Mouse (Mus musculus): ENCODE measurements at regions not wholly inside any gene's neighbourhood (a gene's known extent, or its start where the extent isn't known, plus 50 kb on each side); places are given as distances from the start of the nearest gene placed in this dataset.

GRCm38 (mm10) chr9:94023761-94024160, 514.1 kb downstream of the 1190002N15Rik start:
- POLR2A ChIA-PET, result no interaction called here
- CTCF ChIA-PET, result no interaction called here

- ChIA-PET POLR2A (no interaction called here), CTCF (no interaction called here)
Measured at GRCm38 (mm10) chr9:94021293-94021903, 516.5 kb downstream of the 1190002N15Rik start.

- ChIA-PET POLR2A (no interaction called here), CTCF (no interaction called here)
Measured at GRCm38 (mm10) chr9:94016747-94017487, 521.0 kb downstream of the 1190002N15Rik start.

GRCm38 (mm10) chr9:93992216-93992615, 545.7 kb downstream of the 1190002N15Rik start:
- CTCF ChIA-PET, result no interaction called here
- POLR2A ChIA-PET, result no interaction called here

GRCm38 (mm10) chr9:93991141-93991540, 546.7 kb downstream of the 1190002N15Rik start:
- CTCF ChIA-PET, result no interaction called here
- POLR2A ChIA-PET, result no interaction called here

- POLR2A ChIA-PET, result no interaction called here
- CTCF ChIA-PET, result no interaction called here
Measured at GRCm38 (mm10) chr9:93981136-93981535, 556.7 kb downstream of the 1190002N15Rik start.

- ChIA-PET CTCF (no interaction called here), POLR2A (interaction anchor here in 1 of 4 experiments (0.6 kb wide), 1 partner anchor 421 kb away, joined by 4 read pairs; no protein-coding TSS in a partner anchor)
Measured at GRCm38 (mm10) chr9:93969691-93970284, 568.1 kb downstream of the 1190002N15Rik start.

GRCm38 (mm10) chr9:93969118-93969517, 568.8 kb downstream of the 1190002N15Rik start:
- POLR2A ChIA-PET, result no interaction called here
- CTCF ChIA-PET, result no interaction called here

GRCm38 (mm10) chr9:93955235-93956040, 582.4 kb downstream of the 1190002N15Rik start:
- POLR2A ChIA-PET, result interaction anchor here in 1 of 4 experiments (0.6 kb wide), 1 partner anchor 11 kb away, joined by 6 read pairs; no protein-coding TSS in a partner anchor
- CTCF ChIA-PET, result no interaction called here

GRCm38 (mm10) chr9:93948671-93949070, 589.2 kb downstream of the 1190002N15Rik start:
- POLR2A ChIA-PET, result interaction anchor here in 1 of 4 experiments (0.6 kb wide), 1 partner anchor 438 kb away, joined by 3 read pairs; no protein-coding TSS in a partner anchor
- CTCF ChIA-PET, result no interaction called here

GRCm38 (mm10) chr9:93947053-93947452, 590.8 kb downstream of the 1190002N15Rik start:
- ChIA-PET CTCF (no interaction called here), POLR2A (no interaction called here)

GRCm38 (mm10) chr9:93940193-93940592, 597.7 kb downstream of the 1190002N15Rik start:
- POLR2A ChIA-PET, result no interaction called here
- CTCF ChIA-PET, result no interaction called here

- CTCF ChIA-PET, result no interaction called here
- POLR2A ChIA-PET, result no interaction called here
Measured at GRCm38 (mm10) chr9:93930684-93931083, 607.2 kb downstream of the 1190002N15Rik start.

- ChIA-PET CTCF (no interaction called here), POLR2A (no interaction called here)
Measured at GRCm38 (mm10) chr9:93889256-93889655, 648.6 kb downstream of the 1190002N15Rik start.

GRCm38 (mm10) chr9:93880112-93880511, 657.8 kb downstream of the 1190002N15Rik start:
- ChIA-PET POLR2A (no interaction called here), CTCF (interaction anchor here in 1 of 4 experiments (0.6 kb wide), 1 partner anchor 26 kb away, joined by 3 read pairs; no protein-coding TSS in a partner anchor)

GRCm38 (mm10) chr9:93879572-93879971, 658.3 kb downstream of the 1190002N15Rik start:
- ChIA-PET CTCF (no interaction called here), POLR2A (no interaction called here)

- ChIA-PET CTCF (no interaction called here), POLR2A (no interaction called here)
Measured at GRCm38 (mm10) chr9:93870778-93871177, 667.1 kb downstream of the 1190002N15Rik start.

GRCm38 (mm10) chr9:93857937-93858336, 679.9 kb downstream of the 1190002N15Rik start:
- ChIA-PET CTCF (no interaction called here), POLR2A (no interaction called here)

GRCm38 (mm10) chr9:93846411-93846810, 691.5 kb downstream of the 1190002N15Rik start:
- POLR2A ChIA-PET, result no interaction called here
- CTCF ChIA-PET, result no interaction called here

GRCm38 (mm10) chr9:93843869-93844268, 694.0 kb downstream of the 1190002N15Rik start:
- POLR2A ChIA-PET, result no interaction called here
- CTCF ChIA-PET, result no interaction called here

All from embryonic stem cell, embryonic (primary cell).